12 mouse cellular contexts compared by ENCODE assay signal in genomic region chr6:146702126-146702881, GRCm38 (mm10). TPM values are rescaled to one million over a fixed set of nuclear protein-coding genes. Genes with fewer than 3 reads are reported as not detected.
DNase-seq lines count a peak whose midpoint lies in the region; ATAC-seq and TF ChIP-seq lines count a peak whose summit lies in the region.
"Had no signal": no experiment of that assay in that cellular context is flagged by ENCODE, and none has a peak within 500 bp of the region (broad histone marks: within the 10 kb centered on the region; RNA-seq: fewer than 3 reads in every experiment).

No protein-coding gene starts in this region.

- no peaks in the 10 kb centered on the region for H3K79me2 ChIP-seq in myocyte (ENCODE audit: control insufficient read depth, insufficient read depth)

- WGBS in lung, embryonic 16.5 days, result 41% methylated on average over 11 of the region's 11 CpGs

- no peaks in the 10 kb centered on the region for H3K36me3 ChIP-seq in lung, embryonic 16.5 days (ENCODE audit: control insufficient read depth, insufficient read depth, low read length)
- no peaks in the 10 kb centered on the region for H3K36me3 ChIP-seq in myocyte (ENCODE audit: control insufficient read depth, insufficient read depth)
- H3K36me3 ChIP-seq: midbrain, embryonic 12.5 days had no signal

- no peak overlapping the region for H3ac ChIP-seq in myocyte (ENCODE audit: control insufficient read depth, insufficient read length)

- TF ChIP-seq POLR2A in myocyte (IDR thresholded peaks at IDR 0.05; ENCODE audit: insufficient read length, low read depth), result no peak

- peak overlapping the region; percentile 47; the same call in 1 of the 2 replicates for H3K27ac ChIP-seq in lung, embryonic 16.5 days (ENCODE audit: low read length)
- H3K27ac ChIP-seq: midbrain, embryonic 12.5 days had no signal

- no peak overlapping the region for H3K4me3 ChIP-seq in lung, embryonic 16.5 days (ENCODE audit: low read length)
- no peak overlapping the region for H3K4me3 ChIP-seq in myocyte
- H3K4me3 ChIP-seq: midbrain, embryonic 12.5 days had no signal

- H3K27me3 ChIP-seq in lung, embryonic 16.5 days (ENCODE audit: control insufficient read depth, insufficient read depth, low read depth, low read length), result no peaks in the 10 kb centered on the region
- H3K27me3 ChIP-seq in myocyte (ENCODE audit: control insufficient read depth, insufficient read depth, insufficient read length), result no peaks in the 10 kb centered on the region
- H3K27me3 ChIP-seq: midbrain, embryonic 12.5 days had no signal

- no peaks in the 10 kb centered on the region for H3K9me3 ChIP-seq in lung, embryonic 16.5 days (ENCODE audit: control insufficient read depth, low read length)

- no peak for DNase-seq in lung, postnatal 36 days
- DNase-seq in gastrocnemius, adult 18-20 months (ENCODE audit: low spot score), result peak; percentile 45
- peak; percentile 45 to 55 for DNase-seq in heart, postnatal 14 days
- DNase-seq in retina, postnatal 1 day, result no peak
- no peak for DNase-seq in adrenal gland, postnatal 14 days
- DNase-seq: adrenal gland, adult 8-10 months; cerebellum, postnatal 36 days had no signal

- no peak overlapping the region for H3K4me2 ChIP-seq in lung, embryonic 16.5 days (ENCODE audit: low read depth, low read length)
- peak overlapping the region; percentile 14 for H3K4me2 ChIP-seq in myocyte (ENCODE audit: low read depth)
- H3K4me2 ChIP-seq: midbrain, embryonic 12.5 days had no signal

- peak; percentile 52 for ATAC-seq in lung, embryonic 16.5 days (ENCODE audit: low read depth)
- ATAC-seq in erythroid progenitor cell, adult 5-6 weeks (replicated peaks; ENCODE audit: low FRiP score, poor library complexity, severe bottlenecking), result no peak
- ATAC-seq: forebrain, embryonic 14.5 days had no signal

- H3K4me1 ChIP-seq in lung, embryonic 16.5 days (replicated peaks; ENCODE audit: control insufficient read depth, insufficient read depth, low read length), result peaks cover 2% of the 10 kb centered on the region; the same call in 1 of the 2 replicates
- H3K4me1 ChIP-seq: midbrain, embryonic 12.5 days had no signal

- intact Hi-C loops in heart, postnatal 14 days (cut with DNase I), result no loop called here

- H3K9ac ChIP-seq in lung, embryonic 16.5 days (ENCODE audit: low read length), result no peak overlapping the region
- H3K9ac ChIP-seq: midbrain, embryonic 12.5 days had no signal

TF ChIP-seq in myocyte, 11 proteins besides CTCF, POLR2A, EP300 and RAD21:
- TF ChIP-seq E2F4 (IDR thresholded peaks at IDR 0.05; ENCODE audit: insufficient read depth) (no peak), TCF3 (IDR thresholded peaks at IDR 0.05; ENCODE audit: insufficient read length, low read depth) (no peak), MYOG (IDR thresholded peaks at IDR 0.05; ENCODE audit: control insufficient read depth in 1 of 3, insufficient read depth in 1 of 3, insufficient read length in 2 of 3, low read depth in 2 of 3) (no peak), POLR2AphosphoS2 (IDR thresholded peaks at IDR 0.05; ENCODE audit: insufficient read length, low read depth) (no peak), REST (IDR thresholded peaks at IDR 0.05; ENCODE audit: insufficient read depth, insufficient read length) (no peak), USF1 (IDR thresholded peaks at IDR 0.05; ENCODE audit: low read depth) (no peak), TCF12 (IDR thresholded peaks at IDR 0.05; ENCODE audit: insufficient read depth, poor library complexity, severe bottlenecking) (no peak)
TF ChIP-seq in myocyte: peak in this region for 0.

RNA-seq across cellular contexts. Expression of gene Stk38l, which starts 22.5 kb away (rescaled TPM):
- polyA plus RNA-seq in lung, embryonic 16.5 days (2015; fragmentation: Nextera tagmentation; extraction: Ambion mirVana), result 13.5 and 15.6 TPM in 2 replicates
- total RNA-seq in gastrocnemius, adult 18-20 months (2021), result 10 to 100 TPM in 1 of 2 experiments, 1 to 10 TPM in 1; 8.7 to 10.1 TPM
- total RNA-seq in heart, postnatal 14 days (2021), result 10 to 100 TPM; 14.9 to 15.8 TPM
- polyA plus RNA-seq in myocyte (2012; fragmentation: generic; extraction: Trizol), result 6.9 TPM
- 17.8 and 18.9 TPM in 2 replicates for total RNA-seq in adrenal gland, postnatal 14 days (2021)
- 1.4 and 5.9 TPM in 2 replicates for total RNA-seq in erythroid progenitor cell, adult 5-6 weeks (2015; ENCODE audit: low replicate concordance)
- 3.2 TPM in 2 replicates for total RNA-seq in erythroid progenitor cell, adult 5-6 weeks (2017; ENCODE audit: low replicate concordance)

RNA-seq across cellular contexts. Expression of gene Tm7sf3, which starts 59.7 kb away (rescaled TPM):
- 27.0 and 29.9 TPM in 2 replicates for polyA plus RNA-seq in lung, embryonic 16.5 days (2015; fragmentation: Nextera tagmentation; extraction: Ambion mirVana)
- total RNA-seq in gastrocnemius, adult 18-20 months (2021), result 1 to 10 TPM; 6.2 to 6.9 TPM
- 10 to 100 TPM; 18.1 to 19.9 TPM for total RNA-seq in heart, postnatal 14 days (2021)
- 9.3 TPM for polyA plus RNA-seq in myocyte (2012; fragmentation: generic; extraction: Trizol)
- 38.3 and 40.4 TPM in 2 replicates for total RNA-seq in adrenal gland, postnatal 14 days (2021)
- 41.1 and 67.5 TPM in 2 replicates for total RNA-seq in erythroid progenitor cell, adult 5-6 weeks (2015; ENCODE audit: low replicate concordance)
- total RNA-seq in erythroid progenitor cell, adult 5-6 weeks (2017; ENCODE audit: low replicate concordance), result 47.8 and 49.5 TPM in 2 replicates

RNA-seq across cellular contexts. Expression of gene Med21, which starts 60.0 kb away (rescaled TPM):
- polyA plus RNA-seq in lung, embryonic 16.5 days (2015; fragmentation: Nextera tagmentation; extraction: Ambion mirVana), result 146 and 159 TPM in 2 replicates
- 10 to 100 TPM; 36.6 TPM for total RNA-seq in gastrocnemius, adult 18-20 months (2021)
- 10 to 100 TPM; 51.3 to 55.2 TPM for total RNA-seq in heart, postnatal 14 days (2021)
- polyA plus RNA-seq in myocyte (2012; fragmentation: generic; extraction: Trizol), result 53.5 TPM
- 63.7 and 66.8 TPM in 2 replicates for total RNA-seq in adrenal gland, postnatal 14 days (2021)
- 71.4 and 112 TPM in 2 replicates for total RNA-seq in erythroid progenitor cell, adult 5-6 weeks (2015; ENCODE audit: low replicate concordance)
- 65.8 and 73.0 TPM in 2 replicates for total RNA-seq in erythroid progenitor cell, adult 5-6 weeks (2017; ENCODE audit: low replicate concordance)

Comparison
In these comparisons a context has a peak if more than half of its experiments do, and no peak if none do; other contexts are left out.
1. DNase-seq: peak in gastrocnemius, adult 18-20 months (single experiment) and heart, postnatal 14 days (2 of 2); none in lung, postnatal 36 days (single experiment), retina, postnatal 1 day (single experiment) and adrenal gland, postnatal 14 days (single experiment).